Mouse (Mus musculus): ENCODE measurements around the gene Slc22a6.
A peak's percentile ranks its signal among the peaks of the same experiment; 100 is the strongest.

The Slc22a6 gene

DNA sequence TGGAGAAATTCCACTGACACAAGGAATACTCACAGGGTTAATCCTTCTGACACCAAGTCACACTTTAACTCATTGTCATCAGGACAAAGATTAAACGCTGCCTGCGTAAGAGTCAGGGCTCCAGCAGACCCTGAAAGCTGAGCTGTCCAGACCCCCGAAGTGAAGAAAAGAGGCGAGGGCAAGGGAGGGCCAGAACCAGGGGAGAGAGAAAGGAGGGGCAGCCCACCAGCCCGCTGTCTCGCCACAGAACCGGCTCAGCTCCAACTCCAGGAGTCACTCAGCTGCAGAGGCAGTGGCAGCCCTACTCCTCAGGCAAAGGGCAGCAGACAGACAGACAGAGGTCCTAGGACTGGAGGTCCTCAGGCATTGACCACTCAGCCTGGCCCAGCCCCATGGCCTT is at the start of gene Slc22a6:
Slc22a6 (plus strand) TSS at position 136 of the 400 bp plus-strand sequence.
- no peak for DNase-seq

DNA sequence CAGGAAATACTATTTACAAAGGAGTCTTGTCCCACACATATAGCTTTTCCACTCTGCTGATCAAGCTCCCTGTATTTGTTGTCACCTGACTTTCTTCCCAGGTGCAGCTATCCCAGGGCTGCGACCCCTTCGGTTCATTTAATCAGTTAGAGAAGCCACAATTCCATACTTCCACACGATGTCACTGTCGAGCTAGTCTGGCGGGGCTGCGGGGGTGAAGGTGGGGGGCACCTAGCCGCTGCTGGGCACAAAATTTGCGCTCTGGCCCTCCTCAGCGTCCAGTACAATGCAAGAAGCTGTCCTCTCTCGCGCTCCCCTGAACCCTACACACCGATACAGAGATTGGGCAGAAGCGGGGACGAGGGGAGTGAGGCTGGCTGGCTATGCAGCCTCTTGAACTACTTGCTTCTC is 48.4 kb upstream of the Slc22a6 start:
- DNase-seq = peak in 1 of 2 experiments; percentile 6

DNA sequence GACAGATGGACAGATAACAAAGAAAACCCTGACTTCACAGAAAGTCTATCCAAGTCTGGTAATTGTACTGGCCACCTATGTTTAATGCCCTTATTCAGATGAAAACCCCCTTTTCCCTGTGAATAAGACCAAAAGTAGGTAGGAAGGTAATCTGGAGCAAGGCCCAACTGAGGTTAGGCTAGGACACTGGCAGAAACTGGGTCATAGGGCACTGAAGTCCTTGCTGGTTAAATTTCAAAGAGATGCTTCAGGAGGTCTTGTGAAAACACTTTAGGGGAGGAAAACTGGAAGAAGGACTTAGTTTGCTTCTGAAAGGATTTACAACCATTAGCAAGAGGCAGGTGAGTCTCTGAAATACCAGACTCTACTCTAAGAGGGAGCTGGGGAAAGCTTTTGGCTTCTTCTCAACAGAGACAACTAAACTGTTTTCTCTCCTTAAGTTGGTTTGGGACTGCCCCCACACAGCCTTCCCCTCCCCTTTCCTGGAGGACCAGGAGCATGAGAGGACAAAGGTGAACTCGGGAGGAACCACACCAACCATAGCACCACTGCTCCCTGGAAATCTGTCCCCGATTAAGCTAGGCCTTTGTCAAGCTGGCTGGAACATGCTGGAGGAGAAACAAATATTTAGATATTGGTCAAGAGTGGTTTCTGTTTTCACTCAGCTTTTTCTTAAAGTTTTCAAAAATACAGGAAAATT is 47.3 kb upstream of the Slc22a6 start:
- no peak for DNase-seq

DNA sequence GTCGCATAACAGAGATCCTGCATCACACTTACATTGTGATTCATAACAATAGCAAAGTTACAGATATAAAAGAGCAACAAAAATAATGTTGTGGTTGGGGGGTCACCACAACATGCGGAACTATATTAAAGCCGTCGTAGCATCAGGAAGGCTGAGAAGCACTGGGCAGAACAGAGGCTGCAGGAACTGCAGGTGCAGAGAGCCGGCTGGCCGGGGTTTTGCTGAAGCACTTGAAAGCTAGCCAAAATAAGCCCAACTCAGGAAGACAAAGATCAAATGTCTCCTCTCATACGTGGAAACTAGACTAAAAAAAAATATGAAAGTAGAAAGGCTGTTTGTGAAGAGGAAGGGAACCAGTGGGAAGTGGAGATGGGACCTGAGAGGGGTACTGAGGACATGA is 46.1 kb upstream of the Slc22a6 start:
- no peak for DNase-seq

DNA sequence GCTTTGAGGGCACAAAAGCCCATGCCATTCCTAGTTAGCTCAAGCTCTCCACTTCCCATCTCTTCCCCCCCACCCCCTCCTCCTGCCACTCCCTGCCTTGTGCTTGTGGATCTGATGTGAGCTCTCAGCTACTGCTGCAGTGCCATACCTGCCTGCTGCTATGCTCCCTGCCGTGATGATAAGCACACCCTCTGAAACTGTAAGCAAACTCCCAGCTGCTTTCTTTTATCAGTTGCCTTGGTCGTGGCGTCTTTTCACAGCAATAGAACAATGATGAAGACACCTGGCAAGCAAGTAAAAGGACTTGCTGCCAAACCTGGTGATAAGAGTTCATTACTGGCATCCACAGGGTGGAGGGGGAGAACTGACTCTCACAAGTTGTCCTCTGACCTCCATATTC is 45.4 kb upstream of the Slc22a6 start:
- no peak for DNase-seq

DNA sequence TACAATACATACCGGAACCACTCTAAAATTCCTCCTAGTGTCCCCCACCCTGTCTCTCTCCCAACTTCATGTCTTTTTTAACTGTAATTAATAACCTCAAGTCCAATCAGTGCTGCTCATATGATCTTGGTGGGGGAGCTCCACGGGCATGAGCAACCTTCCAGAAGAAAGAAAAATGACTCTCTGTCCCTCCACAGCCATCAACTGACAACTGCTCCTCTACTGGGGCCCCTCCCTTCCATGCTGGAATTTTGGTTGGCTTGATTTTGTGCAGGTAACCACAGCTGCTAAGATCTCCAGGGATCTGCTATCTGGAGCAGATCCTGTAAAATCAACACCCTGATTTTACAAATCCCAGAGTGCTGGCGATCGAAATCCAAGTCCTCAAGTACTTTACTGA is 40.4 kb upstream of the Slc22a6 start:
- DNase-seq = no peak

DNA sequence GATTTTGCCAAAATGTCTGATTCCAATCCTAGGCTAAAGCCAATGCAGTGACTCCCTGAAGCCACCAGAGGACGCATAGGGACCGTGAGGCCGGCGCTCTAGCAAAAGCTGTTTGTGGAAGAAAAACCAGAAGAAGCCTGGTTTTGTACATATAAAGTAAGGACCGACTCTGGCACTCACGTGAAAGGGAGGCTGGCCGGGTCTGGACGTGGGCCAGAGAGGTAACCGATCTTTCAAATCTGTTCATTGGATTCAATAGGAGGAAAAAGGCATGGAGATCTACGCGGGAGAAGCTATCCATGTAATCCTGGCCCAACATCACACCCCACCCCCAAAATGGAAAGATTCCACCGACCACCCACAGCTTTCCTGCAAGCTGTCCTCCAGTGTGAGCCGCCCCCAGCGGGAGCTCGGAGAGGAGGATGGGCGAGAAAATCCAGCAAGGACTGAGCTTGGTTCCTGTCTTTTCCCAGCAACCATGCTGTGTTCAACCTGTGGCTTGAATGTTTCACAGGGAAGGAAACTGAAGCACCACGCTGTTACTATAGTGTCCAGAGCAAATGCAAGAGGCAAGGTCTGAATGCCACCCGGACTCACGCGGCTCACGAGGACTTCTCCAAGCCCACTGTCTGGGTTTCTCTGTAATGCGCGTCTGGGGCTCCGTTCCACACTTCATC is 39.4 kb upstream of the Slc22a6 start:
- peak; percentile 29 to 46 for DNase-seq

DNA sequence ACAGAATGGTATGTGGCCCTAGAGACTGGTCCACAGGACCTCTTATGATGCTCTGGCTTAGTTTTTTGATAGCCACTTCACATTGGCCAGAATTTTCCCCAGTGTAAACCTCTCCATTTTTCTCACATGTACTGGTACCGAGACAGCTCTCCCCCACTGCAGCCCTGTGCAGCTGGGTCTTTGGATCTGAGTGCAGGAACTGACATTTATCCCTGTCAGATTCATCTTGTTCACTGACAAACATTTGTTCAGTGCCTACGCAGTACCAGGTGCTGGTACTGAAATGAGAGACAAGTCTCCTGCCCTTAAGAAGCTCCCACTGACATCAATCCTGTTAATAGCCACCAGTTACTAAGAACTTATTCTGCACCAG is 38.9 kb upstream of the Slc22a6 start:
- no peak for DNase-seq

DNA sequence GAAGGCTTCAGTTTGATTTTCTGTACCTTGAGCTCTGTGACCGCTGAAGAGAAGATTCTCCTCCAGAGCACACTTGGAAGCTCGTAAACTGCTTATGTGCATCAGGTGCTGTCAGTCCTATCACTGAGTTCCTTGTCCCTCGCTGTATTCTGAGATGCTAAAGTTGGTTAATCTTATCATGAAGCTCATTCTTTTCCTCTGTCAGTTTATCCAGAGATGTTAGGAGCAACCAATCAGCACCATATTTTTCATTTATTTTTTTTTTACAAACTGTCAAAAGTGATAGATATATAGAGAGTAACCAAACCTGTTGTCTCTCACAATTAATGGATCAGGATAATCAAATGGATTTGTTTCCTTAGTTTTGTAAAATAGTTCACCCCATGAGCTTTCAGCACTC is 32.5 kb upstream of the Slc22a6 start:
- no peak for DNase-seq

DNA sequence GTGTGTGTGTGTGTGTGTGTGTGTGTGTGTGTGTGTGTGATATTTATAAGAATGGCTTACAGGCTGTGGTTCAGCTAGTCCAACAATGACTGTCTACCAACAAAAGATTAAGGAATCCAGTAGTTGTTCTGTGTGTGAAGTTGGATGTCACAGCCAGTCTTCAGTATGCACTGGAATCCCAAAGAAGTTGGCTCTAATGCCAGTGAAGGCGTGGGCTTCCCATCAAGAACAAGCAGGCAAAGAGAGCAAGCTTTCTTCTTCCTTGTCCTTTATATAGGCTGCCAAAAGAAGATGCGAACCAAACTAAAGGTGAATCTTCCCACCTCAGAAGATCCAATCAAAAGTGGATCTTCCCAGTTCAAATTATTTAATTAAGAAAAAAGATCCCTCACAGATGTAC is 31.9 kb upstream of the Slc22a6 start:
- DNase-seq = no peak

DNA sequence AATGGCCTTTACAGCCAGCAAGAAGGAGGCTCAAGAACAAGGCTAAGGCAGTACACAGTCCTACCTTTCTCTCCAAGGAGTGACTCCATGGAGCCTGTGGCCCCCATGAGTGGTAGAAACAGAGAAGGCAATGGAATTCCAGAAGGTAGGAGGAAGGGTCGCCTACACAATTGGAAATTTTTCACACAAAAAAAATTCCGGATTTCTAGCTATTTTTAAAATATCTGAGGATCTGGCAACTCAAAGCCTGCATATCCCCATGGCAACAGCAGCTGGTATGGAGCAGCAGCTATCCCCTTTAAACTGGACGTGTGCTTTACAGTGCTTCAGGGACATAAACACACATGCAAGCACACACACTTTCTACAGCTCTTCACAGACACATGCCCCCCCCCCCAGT is 31.5 kb upstream of the Slc22a6 start:
- DNase-seq = no peak

DNA sequence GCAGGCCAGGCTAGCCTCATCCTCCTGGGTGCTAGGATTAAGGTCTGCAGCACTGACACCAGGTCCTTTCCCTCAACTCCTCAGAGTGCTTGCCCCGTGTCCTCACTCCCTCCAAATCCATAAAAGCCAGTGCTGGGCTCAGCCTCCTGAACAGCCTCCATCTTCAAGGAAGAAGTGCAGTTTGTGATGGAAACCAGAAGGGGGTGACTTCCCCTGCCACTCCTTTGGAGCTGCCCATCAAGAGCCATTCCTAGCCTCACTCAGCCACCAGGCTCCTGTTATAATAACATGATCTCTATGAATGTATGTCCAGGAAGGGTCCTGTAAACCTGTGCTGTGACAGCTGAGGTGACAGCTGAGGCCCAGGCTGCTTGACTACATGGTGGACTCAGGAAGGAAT is 30.5 kb upstream of the Slc22a6 start:
- no peak for DNase-seq

DNA sequence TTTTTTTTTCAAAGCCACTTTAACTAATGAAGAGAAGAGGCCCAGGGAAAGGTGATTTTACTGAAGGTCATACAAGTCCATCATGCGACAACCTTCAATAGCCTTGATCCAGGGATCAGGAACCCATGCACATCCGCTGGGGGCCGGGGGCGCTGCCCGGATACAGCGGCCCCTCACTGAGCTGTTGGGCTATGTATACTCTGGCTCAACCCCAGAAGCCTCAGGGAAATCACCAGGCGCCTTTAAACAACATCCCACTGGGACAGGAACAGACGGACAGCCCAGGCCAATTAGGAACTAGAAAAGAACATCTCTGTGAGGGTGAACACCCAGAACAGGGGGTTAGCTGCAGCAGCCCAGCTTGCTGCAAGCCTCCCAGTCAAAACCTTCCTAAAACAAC is 26.9 kb upstream of the Slc22a6 start, which contains the start of gene Slc22a8:
Slc22a8 (plus strand) TSS at position 301 of the 400 bp plus-strand sequence.
- no peak for DNase-seq

DNA sequence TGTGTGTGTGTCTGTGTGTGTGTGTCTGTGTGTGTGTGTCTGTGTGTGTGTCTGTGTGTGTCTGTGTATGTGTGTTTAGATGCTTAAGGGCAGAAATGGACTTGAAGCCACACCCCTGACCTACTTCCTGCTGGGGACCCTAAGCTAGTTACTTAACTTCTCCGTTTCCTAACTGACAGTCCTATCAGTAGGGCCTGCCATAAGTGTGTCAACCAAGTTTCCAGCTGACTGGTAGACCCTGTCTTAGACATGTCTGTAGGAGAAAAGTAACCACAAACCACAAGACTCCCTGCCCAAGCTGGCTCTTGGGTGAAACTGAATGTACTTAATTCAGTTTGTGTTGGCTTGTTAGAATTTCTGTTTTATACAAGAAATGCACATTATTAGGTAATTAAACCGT is 25.7 kb upstream of the Slc22a6 start:
- no peak for DNase-seq

DNA sequence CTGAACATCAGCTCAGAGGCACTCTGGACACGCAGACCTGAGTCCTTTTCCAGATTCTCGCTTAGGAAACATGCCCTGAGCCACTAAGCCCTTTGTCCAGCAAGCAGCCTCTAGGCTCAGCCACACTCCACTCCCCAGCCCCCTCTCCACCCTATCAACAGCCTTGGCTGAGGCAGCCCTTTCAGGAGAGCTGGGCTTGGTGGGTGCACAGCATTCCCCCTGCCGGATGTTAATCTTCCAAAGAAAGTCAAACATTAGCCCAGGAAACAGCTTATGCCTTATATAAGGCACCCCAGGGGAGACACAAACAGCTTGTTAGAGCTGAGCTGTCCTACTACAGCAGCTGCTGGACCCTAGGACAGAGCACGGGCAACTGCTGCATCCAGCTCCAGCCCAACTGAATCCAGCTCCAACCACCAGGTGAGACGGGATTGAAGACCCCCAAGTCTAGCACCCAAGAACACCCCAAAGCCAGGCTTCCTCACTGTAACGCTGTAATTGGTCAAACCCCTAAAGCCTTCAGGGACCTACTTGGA is 24.9 kb upstream of the Slc22a6 start:
- DNase-seq = no peak

DNA sequence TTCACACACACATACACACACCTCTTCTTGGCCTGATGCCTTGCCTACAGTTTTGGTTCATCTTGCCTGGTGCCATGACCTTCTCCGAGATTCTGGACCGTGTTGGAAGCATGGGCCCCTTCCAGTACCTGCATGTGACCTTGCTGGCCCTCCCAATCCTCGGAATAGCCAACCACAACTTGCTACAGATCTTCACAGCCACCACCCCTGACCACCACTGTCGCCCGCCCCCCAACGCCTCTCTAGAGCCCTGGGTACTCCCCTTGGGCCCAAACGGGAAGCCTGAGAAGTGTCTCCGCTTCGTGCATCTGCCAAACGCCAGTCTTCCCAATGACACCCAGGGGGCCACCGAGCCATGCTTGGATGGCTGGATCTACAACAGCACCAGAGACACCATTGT is 24.0 kb upstream of the Slc22a6 start:
- DNase-seq = no peak

DNA sequence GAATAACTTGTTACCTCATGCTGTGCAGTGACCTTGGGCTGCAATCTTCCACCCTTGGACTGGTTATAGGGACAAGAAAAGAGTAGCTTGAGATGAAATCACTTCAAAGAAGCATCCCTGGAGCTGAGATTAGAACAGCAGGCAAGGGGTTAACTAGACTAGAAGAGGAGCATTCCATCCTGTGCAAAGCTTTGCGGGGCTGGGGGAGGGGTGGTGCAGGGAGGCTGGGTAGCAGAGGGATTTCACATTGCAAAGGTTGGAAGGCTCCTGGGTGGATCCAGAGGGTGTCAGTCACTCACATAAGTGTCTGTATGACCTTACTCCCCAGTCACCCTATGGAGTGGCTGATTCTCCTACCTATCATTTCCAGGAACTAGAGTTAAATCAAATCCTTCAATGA is 23.3 kb upstream of the Slc22a6 start:
- no peak for DNase-seq

DNA sequence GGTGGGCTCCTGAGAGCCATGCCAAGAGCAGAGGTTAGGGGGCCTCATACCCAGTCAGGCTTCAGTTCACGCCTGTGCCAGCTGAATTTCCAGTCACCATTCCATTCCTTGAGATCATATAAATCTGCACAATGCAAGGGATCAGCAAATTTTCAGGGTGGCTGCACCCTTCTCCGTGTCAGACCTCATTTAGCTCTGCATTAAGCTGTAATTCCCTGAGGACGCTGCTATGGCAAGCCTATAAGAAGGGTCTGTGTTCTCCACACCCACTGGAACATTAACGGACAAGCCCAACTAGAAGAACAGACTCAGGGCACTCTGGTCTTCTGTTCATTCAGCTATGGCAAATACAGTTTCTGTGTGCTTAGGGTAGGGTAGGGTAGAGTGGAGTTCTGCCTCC is 20.6 kb upstream of the Slc22a6 start:
- no peak for DNase-seq

DNA sequence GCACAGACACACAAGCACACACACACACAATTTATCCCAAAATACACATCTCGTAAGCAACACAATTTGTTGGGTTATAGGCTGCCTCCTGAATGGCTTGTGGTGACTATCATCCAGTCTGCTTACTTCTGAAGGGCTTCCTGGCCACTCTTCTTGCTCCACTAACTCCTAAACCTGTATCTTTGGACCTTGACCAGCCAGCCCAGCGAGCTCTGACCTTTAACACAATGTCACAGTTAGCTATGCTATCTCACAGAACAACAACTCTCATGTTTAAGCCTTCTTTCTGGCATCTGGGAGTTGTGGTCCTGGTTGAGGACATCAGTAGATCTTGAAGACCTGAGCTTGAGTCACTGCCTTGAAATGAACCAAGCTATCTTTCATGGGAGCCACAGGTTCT is 18.6 kb upstream of the Slc22a6 start:
- DNase-seq = no peak

DNA sequence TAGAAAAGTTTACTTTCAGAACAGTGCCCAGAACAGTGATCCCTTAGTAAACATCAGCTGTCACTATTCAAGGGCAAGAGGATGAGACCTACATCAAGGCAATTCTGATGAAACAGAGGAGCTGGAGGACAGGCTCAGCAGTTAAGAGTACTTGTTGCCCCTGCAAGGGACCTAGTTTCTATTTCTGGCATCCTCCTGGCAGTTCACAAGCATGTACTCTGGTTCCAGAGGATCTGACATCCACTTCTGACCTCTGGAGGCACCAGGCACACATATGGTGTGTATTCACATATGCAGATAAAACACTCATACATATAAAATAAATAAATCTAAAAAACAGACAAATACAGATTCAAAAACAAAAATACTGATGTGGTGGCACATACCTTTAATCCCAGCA is 15.9 kb upstream of the Slc22a6 start:
- DNase-seq = no peak

DNA sequence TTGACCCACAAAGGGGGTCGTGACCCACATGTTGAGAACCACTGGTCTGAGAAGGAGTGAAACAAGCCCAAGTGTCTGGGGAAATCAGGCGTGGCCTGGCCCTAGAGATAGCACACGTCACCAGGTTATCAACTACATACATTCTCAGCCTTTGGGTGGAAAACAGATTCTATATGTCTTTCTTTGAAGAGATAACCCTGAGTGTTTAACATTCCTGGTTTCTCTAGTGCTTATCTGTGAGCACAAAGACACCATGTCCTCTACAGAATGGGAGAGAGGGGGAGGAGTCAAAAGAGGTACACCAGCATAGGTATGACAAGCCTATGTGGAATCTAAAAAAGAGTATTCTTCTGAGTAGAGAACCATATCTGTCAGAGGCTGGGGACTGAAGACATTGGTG is 14.9 kb upstream of the Slc22a6 start:
- DNase-seq = no peak

DNA sequence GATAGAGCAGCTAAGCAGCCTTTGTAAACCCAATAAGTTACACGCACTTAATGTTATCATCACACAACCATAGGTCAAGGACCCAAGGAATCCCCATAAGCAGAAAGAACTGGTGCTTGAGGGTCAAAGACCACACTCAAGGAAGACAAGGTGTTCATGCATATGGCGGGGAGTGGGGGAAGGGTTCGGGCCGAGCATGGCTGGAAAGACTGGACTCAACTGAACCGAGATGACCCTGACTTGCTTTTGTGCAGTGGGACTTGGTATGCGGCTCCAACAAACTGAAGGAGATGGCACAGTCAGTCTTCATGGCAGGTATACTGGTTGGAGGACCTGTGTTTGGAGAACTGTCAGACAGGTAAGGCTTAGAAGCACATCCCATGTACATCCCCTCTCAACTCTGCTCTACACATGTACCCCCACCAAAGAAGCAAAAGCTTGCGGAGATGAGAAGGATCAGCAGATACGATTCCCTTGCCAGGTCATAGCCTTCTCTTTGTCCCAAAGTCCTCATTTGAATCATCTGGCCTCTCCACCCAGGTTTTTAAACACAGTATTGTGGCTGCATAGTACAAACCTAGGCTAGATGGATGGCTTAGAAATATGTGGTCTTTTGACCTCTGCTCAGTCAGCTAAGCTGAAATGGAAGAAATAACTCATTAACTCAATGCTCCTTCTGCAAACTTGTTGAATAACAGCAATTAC is 13.2 kb upstream of the Slc22a6 start:
- no peak for DNase-seq

DNA sequence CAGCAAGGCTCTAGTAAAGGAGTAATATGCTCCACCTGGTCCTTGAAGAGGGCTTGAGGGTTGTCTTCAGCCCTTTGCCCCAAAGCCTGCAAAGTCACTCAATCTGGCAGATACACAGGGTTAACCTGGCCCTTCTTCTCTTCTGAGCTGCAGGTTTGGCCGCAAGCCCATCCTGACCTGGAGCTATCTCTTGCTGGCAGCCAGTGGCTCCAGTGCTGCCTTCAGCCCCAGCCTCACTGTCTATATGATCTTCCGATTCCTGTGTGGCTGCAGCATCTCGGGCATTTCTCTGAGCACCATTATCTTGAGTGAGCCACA is 12.6 kb upstream of the Slc22a6 start:
- no peak for DNase-seq

Data from cerebellum, adult 18-20 months (tissue).